Mouse (Mus musculus) olfactory bulb, adult 2 months (tissue): ENCODE measurements at regions not wholly inside any gene's neighbourhood (a gene's known extent, or its start where the extent isn't known, plus 50 kb on each side); places are given as distances from the start of the nearest gene placed in this dataset.

Experiments
- CTCF ChIP-seq: fragments of 200-500 bp; IDR thresholded peaks from 2 replicates; pipeline ENCODE4 v1.5.1; 2012; ENCODE audit warnings: low read depth, mild to moderate bottlenecking, low read length, moderate library complexity; ENCODE audit not compliant: insufficient read depth
- POLR2A ChIP-seq: fragments of 200-500 bp; IDR thresholded peaks from 2 replicates; pipeline ENCODE4 v1.6.1; 2012; ENCODE audit warnings: mild to moderate bottlenecking, low read depth, low read length, moderate library complexity; ENCODE audit not compliant: insufficient read depth

- TF ChIP-seq CTCF: no peak
- TF ChIP-seq POLR2A: no peak
These were observed 304.8 kb downstream of the Klf5 start for GRCm38 (mm10) chr14:99603257-99603656.
